Mouse (Mus musculus): ENCODE measurements around the gene Katna1. TPM values are rescaled to one million over a fixed set of nuclear protein-coding genes. Genes with fewer than 3 reads are reported as not detected.

Gene Katna1
- polyA plus RNA-seq (2014; fragmentation: Nextera tagmentation; extraction: Ambion mirVana), result 63.6 and 68.0 TPM in 2 replicates

DNA sequence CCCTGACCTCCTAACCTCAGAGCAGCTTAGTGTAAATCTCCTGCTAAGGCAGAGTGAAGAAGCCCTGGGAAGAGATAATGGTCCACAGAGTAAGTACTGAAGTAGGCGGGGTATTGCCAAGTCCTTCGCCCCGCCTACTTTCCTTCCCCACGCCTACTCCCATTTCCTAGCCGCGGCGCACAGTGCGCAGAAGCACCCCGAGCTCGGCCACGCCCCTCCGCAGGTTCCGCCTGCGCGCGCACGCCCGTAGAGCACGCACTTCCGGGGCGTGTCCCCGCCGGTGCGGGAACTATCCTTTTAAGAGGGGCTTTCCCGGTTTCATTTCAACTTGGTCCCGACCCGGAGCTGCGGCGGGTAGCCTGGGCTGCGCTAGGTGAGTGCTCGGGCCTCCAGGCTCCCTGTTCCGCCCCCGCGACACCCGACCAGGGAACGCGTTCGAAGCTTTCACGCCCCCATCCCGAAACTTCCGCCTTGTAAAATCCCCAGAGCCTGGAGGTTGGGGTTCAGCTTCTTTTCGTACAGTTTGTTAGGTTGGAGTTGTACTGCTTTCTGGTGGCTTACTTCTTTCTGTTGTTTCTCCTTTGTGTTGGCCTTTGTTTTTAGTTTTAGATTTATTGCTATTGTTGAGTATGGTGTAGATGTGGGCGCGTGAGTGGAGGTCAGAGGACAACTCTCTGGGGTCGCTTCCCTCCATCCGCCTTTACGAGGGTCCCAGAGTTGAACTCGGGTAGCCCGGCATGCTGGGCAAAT, at the start of gene Katna1:
Gene Katna1 (plus strand): TSS at position 250 of the 750 bp plus-strand sequence.
- peak within 1 kb of the TSS; percentile 64 for H3K27ac ChIP-seq (ENCODE audit: low read depth, low read length)
- under 1% methylated on average over 49 of the region's 49 CpGs for WGBS

DNA sequence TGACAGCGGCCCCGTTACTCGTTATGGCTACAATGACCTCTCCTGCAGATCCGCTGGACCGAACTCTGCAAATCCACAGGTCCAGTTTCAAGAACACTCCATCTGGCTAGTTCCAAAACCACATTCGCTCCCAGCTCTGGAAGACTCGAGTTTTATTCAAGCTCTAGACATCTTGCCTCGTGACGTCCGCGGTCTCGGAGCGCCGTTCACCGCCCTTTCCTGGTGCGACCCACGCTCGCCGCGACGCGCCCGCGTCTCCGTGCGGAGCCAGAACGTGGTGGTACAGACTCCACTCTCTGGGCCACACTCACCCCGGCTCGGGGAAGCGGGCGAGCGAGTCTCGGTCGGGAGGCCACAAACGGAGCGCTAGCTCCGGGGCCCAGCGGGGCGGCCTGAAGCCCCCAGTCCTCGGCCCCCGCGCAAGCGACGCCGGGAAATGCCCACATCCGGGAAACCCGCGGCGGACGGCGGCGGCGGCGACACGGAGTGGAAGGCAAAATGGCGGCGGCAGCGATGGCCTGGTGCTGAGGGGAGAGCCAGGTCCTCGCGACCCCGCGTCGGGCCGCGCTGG, 45.0 kb upstream of the Katna1 start, which contains the start of the genes Pcmt1 and Lats1:
Gene Pcmt1 (minus strand): TSS at position 406 of the 571 bp plus-strand sequence.
Gene Lats1 (plus strand): TSS at position 484 of the 571 bp plus-strand sequence.
- no peaks in the 10 kb centered on the region for H3K9me3 ChIP-seq (ENCODE audit: control insufficient read depth, low read length)
- no peaks in the 10 kb centered on the region for H3K27me3 ChIP-seq (replicated peaks; ENCODE audit: control insufficient read depth, insufficient read depth, low read length)
- H3K27ac ChIP-seq (ENCODE audit: low read depth, low read length), result peak within 1 kb of the TSS; percentile 96
- DNase-seq (ENCODE audit: low spot score) (peak; percentile 91), ATAC-seq (replicated peaks; ENCODE audit: low FRiP score) (peak; percentile 86)
- peak within 1 kb of the TSS; percentile 98 for H3K9ac ChIP-seq (ENCODE audit: low read depth, low read length)
- peaks cover 12% of the 10 kb centered on the region for H3K4me1 ChIP-seq (replicated peaks; ENCODE audit: control insufficient read depth, insufficient read depth, low read length)
- H3K4me2 ChIP-seq, result peak within 1 kb of the TSS; percentile 86
- peak within 1 kb of the TSS; percentile 95 for H3K4me3 ChIP-seq (ENCODE audit: low read depth, low read length)
- H3K36me3 ChIP-seq (ENCODE audit: control insufficient read depth, insufficient read depth, low read length), result peaks cover 28% of the 10 kb centered on the region
- 1% methylated on average over 64 of the region's 65 CpGs for WGBS

More for the DNA sequence above, at the start of gene Katna1:
- peak within 1 kb of the TSS; percentile 87 for H3K4me3 ChIP-seq (ENCODE audit: low read depth, low read length)
- H3K9ac ChIP-seq (ENCODE audit: low read depth, low read length), result peak within 1 kb of the TSS; percentile 82
- peaks cover 8% of the 10 kb centered on the region for H3K4me1 ChIP-seq (replicated peaks; ENCODE audit: control insufficient read depth, insufficient read depth, low read length)
- ATAC-seq (replicated peaks; ENCODE audit: low FRiP score) (peak; percentile 98), DNase-seq (ENCODE audit: low spot score) (peak; percentile 94)
- H3K4me2 ChIP-seq, result peak within 1 kb of the TSS; percentile 87
- H3K36me3 ChIP-seq (ENCODE audit: control insufficient read depth, insufficient read depth, low read length), result no peaks in the 10 kb centered on the region
- H3K9me3 ChIP-seq (ENCODE audit: control insufficient read depth, low read length), result no peaks in the 10 kb centered on the region
- H3K27me3 ChIP-seq (replicated peaks; ENCODE audit: control insufficient read depth, insufficient read depth, low read length), result no peaks in the 10 kb centered on the region

DNA sequence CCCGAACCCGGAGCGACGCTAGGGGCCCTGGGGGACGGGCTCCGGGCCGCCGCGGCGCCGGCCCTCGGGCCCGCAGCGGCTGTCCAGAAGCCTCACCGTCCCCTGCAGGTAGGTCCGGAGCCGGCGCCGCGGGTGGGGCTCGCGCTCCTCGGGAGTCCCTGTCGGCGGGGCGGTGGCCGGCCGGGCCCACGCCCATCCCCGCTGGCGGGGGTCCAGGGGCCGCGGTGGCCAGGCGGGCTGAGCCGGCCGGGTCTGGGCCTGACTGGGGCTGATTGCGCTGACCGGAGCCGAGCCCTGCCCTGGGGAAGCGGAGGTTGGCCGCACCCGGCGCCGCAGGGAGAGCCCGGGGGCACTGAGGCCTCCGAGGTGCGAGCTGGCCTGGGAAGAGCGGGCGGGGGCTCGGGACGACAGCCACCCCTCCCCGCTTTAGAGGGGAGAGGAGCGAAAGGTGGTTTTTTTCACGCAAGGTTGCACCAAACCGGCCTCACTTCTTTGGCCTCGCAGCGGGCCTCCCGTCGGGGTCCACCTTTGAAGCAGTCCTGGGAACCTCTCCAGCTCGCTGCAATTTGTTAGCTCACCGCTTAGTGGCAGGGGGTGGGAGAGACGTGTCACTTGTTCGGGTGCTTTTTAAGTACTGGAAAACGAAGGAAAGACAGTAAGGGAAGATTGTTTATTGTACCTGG, 44.3 kb upstream of the Katna1 start:
- peaks cover 23% of the 10 kb centered on the region for H3K36me3 ChIP-seq (ENCODE audit: control insufficient read depth, insufficient read depth, low read length)
- peak overlapping the region; percentile 96 for H3K27ac ChIP-seq (ENCODE audit: low read depth, low read length)
- H3K4me1 ChIP-seq (replicated peaks; ENCODE audit: control insufficient read depth, insufficient read depth, low read length), result peaks cover 12% of the 10 kb centered on the region
- H3K9me3 ChIP-seq (ENCODE audit: control insufficient read depth, low read length), result no peaks in the 10 kb centered on the region
- no peaks in the 10 kb centered on the region for H3K27me3 ChIP-seq (replicated peaks; ENCODE audit: control insufficient read depth, insufficient read depth, low read length)
- H3K4me3 ChIP-seq (ENCODE audit: low read depth, low read length), result peak overlapping the region; percentile 95
- DNase-seq (ENCODE audit: low spot score) (peak; percentile 83), ATAC-seq (replicated peaks; ENCODE audit: low FRiP score) (peak; percentile 81)
- under 1% methylated on average over 63 of the region's 64 CpGs for WGBS
- peak overlapping the region; percentile 86 for H3K4me2 ChIP-seq
- H3K9ac ChIP-seq (ENCODE audit: low read depth, low read length), result peak overlapping the region; percentile 98

- no peak for ATAC-seq (replicated peaks; ENCODE audit: low FRiP score)
- no peak for DNase-seq (ENCODE audit: low spot score)
- Histone ChIP-seq H3K9me3 (ENCODE audit: control insufficient read depth, low read length) (no peaks in the 10 kb centered on the region), H3K9ac (ENCODE audit: low read depth, low read length) (peak overlapping the region; percentile 98), H3K27me3 (replicated peaks; ENCODE audit: control insufficient read depth, insufficient read depth, low read length) (no peaks in the 10 kb centered on the region), H3K4me1 (replicated peaks; ENCODE audit: control insufficient read depth, insufficient read depth, low read length) (peaks cover 12% of the 10 kb centered on the region), H3K27ac (ENCODE audit: low read depth, low read length) (no peak overlapping the region), H3K4me2 (peak overlapping the region; percentile 86), H3K4me3 (ENCODE audit: low read depth, low read length) (peak overlapping the region; percentile 95), H3K36me3 (ENCODE audit: control insufficient read depth, insufficient read depth, low read length) (peaks cover 15% of the 10 kb centered on the region)
- WGBS, result 43% methylated on average over 3 of the region's 3 CpGs
Observed at GRCm38 (mm10) chr10:7682249-7682648, 43.6 kb upstream of the Katna1 start.

DNA sequence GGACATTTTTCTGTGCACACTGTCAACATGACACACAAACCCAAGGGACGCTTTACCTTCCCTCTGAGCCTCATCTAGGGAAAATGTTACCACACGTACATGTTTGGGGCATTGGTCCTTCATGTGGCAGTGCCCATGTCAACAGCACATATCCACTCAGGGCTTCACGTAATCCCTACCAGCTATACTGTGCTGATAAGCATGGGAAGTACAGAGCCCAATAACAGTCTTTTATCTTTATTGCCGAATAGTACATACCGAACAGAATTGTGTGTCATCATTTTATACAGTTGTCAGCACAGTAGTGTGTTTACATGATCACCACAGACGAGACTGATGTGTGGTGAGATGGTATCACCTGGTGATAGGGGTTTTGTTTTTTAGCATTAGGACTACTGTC, 38.9 kb upstream of the Katna1 start:
- no peak for ATAC-seq (replicated peaks; ENCODE audit: low FRiP score)

DNA sequence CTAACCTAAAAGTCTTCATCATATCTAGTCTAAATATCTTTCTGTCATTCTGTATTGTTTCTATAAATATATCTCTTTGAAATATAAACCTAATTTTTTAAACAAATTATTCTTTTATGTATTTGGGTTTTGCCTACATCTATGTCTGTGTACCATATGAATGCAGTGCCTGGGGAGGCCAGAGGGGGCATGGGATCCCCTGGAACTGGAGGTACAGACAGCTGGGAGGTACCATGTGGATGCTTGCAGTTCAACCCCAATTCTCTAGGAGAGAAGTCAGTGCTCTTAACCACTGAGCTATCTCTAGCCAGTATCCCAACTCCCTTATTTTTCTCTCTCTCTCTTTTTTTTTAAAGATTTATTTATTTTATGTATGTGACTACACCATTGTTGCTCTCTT, 30.5 kb upstream of the Katna1 start:
- Histone ChIP-seq H3K4me2 (no peak overlapping the region), H3K4me3 (ENCODE audit: low read depth, low read length) (no peak overlapping the region), H3K36me3 (ENCODE audit: control insufficient read depth, insufficient read depth, low read length) (peaks cover 48% of the 10 kb centered on the region), H3K4me1 (replicated peaks; ENCODE audit: control insufficient read depth, insufficient read depth, low read length) (no peaks in the 10 kb centered on the region), H3K9me3 (ENCODE audit: control insufficient read depth, low read length) (no peaks in the 10 kb centered on the region), H3K27ac (ENCODE audit: low read depth, low read length) (no peak overlapping the region), H3K27me3 (replicated peaks; ENCODE audit: control insufficient read depth, insufficient read depth, low read length) (no peaks in the 10 kb centered on the region), H3K9ac (ENCODE audit: low read depth, low read length) (no peak overlapping the region)
- DNase-seq (ENCODE audit: low spot score), result no peak
- peak; percentile 57; the same call in 1 of the 2 replicates for ATAC-seq (replicated peaks; ENCODE audit: low FRiP score)

More for the DNA sequence above, 38.9 kb upstream of the Katna1 start:
- Histone ChIP-seq H3K27me3 (replicated peaks; ENCODE audit: control insufficient read depth, insufficient read depth, low read length) (no peaks in the 10 kb centered on the region), H3K27ac (ENCODE audit: low read depth, low read length) (no peak overlapping the region), H3K9ac (ENCODE audit: low read depth, low read length) (no peak overlapping the region), H3K9me3 (ENCODE audit: control insufficient read depth, low read length) (no peaks in the 10 kb centered on the region), H3K4me3 (ENCODE audit: low read depth, low read length) (no peak overlapping the region), H3K36me3 (ENCODE audit: control insufficient read depth, insufficient read depth, low read length) (peaks cover 7% of the 10 kb centered on the region; the same call in 1 of the 2 replicates), H3K4me1 (replicated peaks; ENCODE audit: control insufficient read depth, insufficient read depth, low read length) (peaks cover 6% of the 10 kb centered on the region), H3K4me2 (no peak overlapping the region)
- 75% methylated on average over 6 of the region's 6 CpGs for WGBS
- no peak for DNase-seq (ENCODE audit: low spot score)

GRCm38 (mm10) chr10:7700120-7700519, 25.7 kb upstream of the Katna1 start:
- Histone ChIP-seq H3K4me2 (no peak overlapping the region), H3K9ac (ENCODE audit: low read depth, low read length) (no peak overlapping the region), H3K4me3 (ENCODE audit: low read depth, low read length) (no peak overlapping the region), H3K27me3 (replicated peaks; ENCODE audit: control insufficient read depth, insufficient read depth, low read length) (no peaks in the 10 kb centered on the region), H3K9me3 (ENCODE audit: control insufficient read depth, low read length) (no peaks in the 10 kb centered on the region), H3K27ac (ENCODE audit: low read depth, low read length) (no peak overlapping the region), H3K4me1 (replicated peaks; ENCODE audit: control insufficient read depth, insufficient read depth, low read length) (no peaks in the 10 kb centered on the region), H3K36me3 (ENCODE audit: control insufficient read depth, insufficient read depth, low read length) (peaks cover 54% of the 10 kb centered on the region)
- 78% methylated on average over 3 of the region's 3 CpGs for WGBS
- ATAC-seq (replicated peaks; ENCODE audit: low FRiP score) (no peak), DNase-seq (ENCODE audit: low spot score) (no peak)

DNA sequence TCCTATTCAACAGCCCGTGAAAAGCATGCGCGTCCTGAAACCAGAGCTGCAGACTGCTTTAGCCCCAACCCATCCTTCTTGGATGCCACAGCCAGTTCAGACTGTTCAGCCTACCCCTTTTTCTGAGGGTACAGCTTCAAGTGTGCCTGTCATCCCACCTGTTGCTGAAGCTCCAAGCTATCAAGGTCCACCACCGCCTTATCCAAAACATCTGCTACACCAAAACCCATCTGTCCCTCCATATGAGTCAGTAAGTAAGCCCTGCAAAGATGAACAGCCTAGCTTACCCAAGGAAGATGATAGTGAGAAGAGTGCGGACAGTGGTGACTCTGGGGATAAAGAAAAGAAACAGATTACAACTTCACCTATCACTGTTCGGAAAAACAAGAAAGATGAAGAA, 23.2 kb upstream of the Katna1 start:
- no peak overlapping the region for H3K4me3 ChIP-seq (ENCODE audit: low read depth, low read length)
- no peak for ATAC-seq (replicated peaks; ENCODE audit: low FRiP score)
- H3K9me3 ChIP-seq (ENCODE audit: control insufficient read depth, low read length), result no peaks in the 10 kb centered on the region
- DNase-seq (ENCODE audit: low spot score), result no peak
- no peak overlapping the region for H3K9ac ChIP-seq (ENCODE audit: low read depth, low read length)
- WGBS, result 91% methylated on average over 6 of the region's 6 CpGs
- H3K36me3 ChIP-seq (ENCODE audit: control insufficient read depth, insufficient read depth, low read length), result peaks cover 51% of the 10 kb centered on the region
- H3K27ac ChIP-seq (ENCODE audit: low read depth, low read length), result no peak overlapping the region
- no peaks in the 10 kb centered on the region for H3K4me1 ChIP-seq (replicated peaks; ENCODE audit: control insufficient read depth, insufficient read depth, low read length)
- H3K27me3 ChIP-seq (replicated peaks; ENCODE audit: control insufficient read depth, insufficient read depth, low read length), result no peaks in the 10 kb centered on the region
- H3K4me2 ChIP-seq, result no peak overlapping the region

Data from liver, embryonic 11.5 days (tissue).